Mouse (Mus musculus) G1E (cell line): ENCODE measurements around the gene Osbpl9.

ENCODE experiments used
- CTCF ChIP-seq: IDR thresholded peaks from 2 replicates; pipeline ENCODE4 v1.5.1; 2012; ENCODE audit warnings: low read depth, low read length, inconsistent platforms, mixed read lengths
- GATA1 ChIP-seq: IDR thresholded peaks from 2 replicates; pipeline ENCODE4 v1.6.1; 2012; ENCODE audit warnings: borderline replicate concordance, low read length, inconsistent platforms, mixed read lengths
- TAL1 ChIP-seq: conservative IDR thresholded peaks from 2 replicates; pipeline ENCODE4 v1.6.1; 2012; ENCODE audit warnings: low read depth, low read length, inconsistent platforms, mixed read lengths

DNA sequence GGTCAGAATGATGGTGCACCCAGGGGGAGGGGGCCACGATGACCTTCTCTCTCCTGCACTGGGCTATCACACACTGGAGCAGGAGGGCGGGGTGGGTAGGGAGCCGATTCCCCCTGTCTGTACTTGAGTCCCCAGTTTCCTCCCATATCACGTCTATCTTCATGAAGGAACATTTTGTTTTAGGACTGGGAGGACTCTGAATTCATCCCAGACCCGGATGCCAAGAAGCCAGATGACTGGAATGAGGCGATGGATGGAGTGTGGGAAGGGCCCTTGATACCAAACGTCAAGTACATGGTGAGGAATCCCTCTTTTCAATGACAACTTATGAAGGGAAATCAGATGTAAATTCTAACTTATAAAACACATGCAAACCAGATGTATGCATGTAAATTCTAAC, 42.4 kb upstream of the Osbpl9 start:
- no peak for TF ChIP-seq GATA1
- TF ChIP-seq CTCF = no peak
- no peak for TF ChIP-seq TAL1
